Mouse (Mus musculus) adrenal gland (tissue): ENCODE results near the gene Nlrp6.
"Not testable (repeated sequence)": the region's sequence is repeated elsewhere in the genome, so short reads cannot be mapped to it uniquely, and the experiment has no call there.

Experiments used
- intact Hi-C: fragments of 180-260 bp; cut with DNase I; formaldehyde crosslinking; loops from one replicate; pipeline ENCODE4 v1.15.1; 2025

Gene Nlrp6

GRCm38 (mm10) chr7:140968710-140969109, 48.0 kb downstream of the Nlrp6 start:
- intact Hi-C loops = loop anchor here (10.0 kb wide), 1 partner anchor 124 kb away; the partner anchor contains the start of genes Odf3 and Scgb1c1

GRCm38 (mm10) chr7:140970931-140971330, 50.2 kb downstream of the Nlrp6 start:
- intact Hi-C loops = loop anchor here (5.0 kb wide), 1 partner anchor 36 kb away; no protein-coding TSS in a partner anchor

GRCm38 (mm10) chr7:140971479-140972171, 50.9 kb downstream of the Nlrp6 start:
- intact Hi-C loops = loop anchor here (5.0 kb wide), 1 partner anchor 36 kb away; no protein-coding TSS in a partner anchor

- intact Hi-C loops = loop anchor here (5.0 kb wide), 1 partner anchor 34 kb away; no protein-coding TSS in a partner anchor
Observed at GRCm38 (mm10) chr7:140973396-140974165, 52.9 kb downstream of the Nlrp6 start.

GRCm38 (mm10) chr7:140974940-140975339, 54.2 kb downstream of the Nlrp6 start:
- intact Hi-C loops = loop anchor here (5.0 kb wide), 1 partner anchor 32 kb away; no protein-coding TSS in a partner anchor

GRCm38 (mm10) chr7:140975465-140975864, 54.8 kb downstream of the Nlrp6 start:
- intact Hi-C loops = no loop called here

GRCm38 (mm10) chr7:140976720-140977119, 56.0 kb downstream of the Nlrp6 start:
- intact Hi-C loops = not testable (repeated sequence)
